Mouse (Mus musculus) myocyte (in vitro differentiated cells): Measurements from ENCODE around the gene Taar6. TPM values are rescaled to one million over a fixed set of nuclear protein-coding genes. Genes with fewer than 3 reads are reported as not detected.

Experiments
- H3K27me3 ChIP-seq: one replicate; pipeline ENCODE4 v1.6.1; 2011; ENCODE audit not compliant: control insufficient read depth, insufficient read depth, insufficient read length
- H3K36me3 ChIP-seq: one replicate; pipeline ENCODE4 v1.6.1; 2011; ENCODE audit not compliant: control insufficient read depth, insufficient read depth
- H3K4me2 ChIP-seq: one replicate; pipeline ENCODE4 v1.6.1; 2011; ENCODE audit warnings: low read depth, control low read depth
- H3K4me3 ChIP-seq: one replicate; pipeline ENCODE4 v1.5.1; 2011; ENCODE audit warnings: mild to moderate bottlenecking, control low read depth, moderate library complexity
- H3K79me2 ChIP-seq: one replicate; pipeline ENCODE4 v1.6.1; 2011; ENCODE audit not compliant: control insufficient read depth, insufficient read depth
- H3ac ChIP-seq: one replicate; pipeline ENCODE4 v1.6.1; 2011; ENCODE audit not compliant: control insufficient read depth, insufficient read length
- CEBPB ChIP-seq: IDR thresholded peaks from 2 replicates; pipeline ENCODE4 v1.6.1; 2011; ENCODE audit warnings: mild to moderate bottlenecking, moderate library complexity; ENCODE audit not compliant: poor library complexity, insufficient read depth, severe bottlenecking
- E2F4 ChIP-seq: IDR thresholded peaks from one replicate; pipeline ENCODE4 v1.6.1; 2011; ENCODE audit warnings: mild to moderate bottlenecking, control low read depth, moderate library complexity; ENCODE audit not compliant: insufficient read depth
- MAX ChIP-seq: IDR thresholded peaks from one replicate; pipeline ENCODE4 v1.6.1; 2011; ENCODE audit warnings: low read depth, mild to moderate bottlenecking, control low read depth
- MYOD1 ChIP-seq, 3 experiments: IDR thresholded peaks; one replicate each; pipeline ENCODE4 v1.6.1; 2011; ENCODE audit warnings: control low read depth in 2 of 3, low read depth in 2 of 3, mild to moderate bottlenecking in 2 of 3, moderate library complexity in 1 of 3; ENCODE audit not compliant: insufficient read length in 2 of 3, control insufficient read depth in 1 of 3
- MYOG ChIP-seq, 3 experiments: IDR thresholded peaks; one replicate each; pipeline ENCODE4 v1.6.1; 2011; ENCODE audit warnings: control low read depth in 2 of 3, low read depth in 2 of 3, mild to moderate bottlenecking in 2 of 3; ENCODE audit not compliant: insufficient read length in 2 of 3, control insufficient read depth in 1 of 3, insufficient read depth in 1 of 3
- POLR2A ChIP-seq: IDR thresholded peaks from one replicate; pipeline ENCODE4 v1.6.1; 2011; ENCODE audit warnings: low read depth, mild to moderate bottlenecking, control low read depth, moderate library complexity; ENCODE audit not compliant: insufficient read length
- POLR2AphosphoS2 ChIP-seq: IDR thresholded peaks from one replicate; pipeline ENCODE4 v1.6.1; 2011; ENCODE audit warnings: low read depth, control low read depth; ENCODE audit not compliant: insufficient read length
- REST ChIP-seq: IDR thresholded peaks from one replicate; pipeline ENCODE4 v1.6.1; 2011; ENCODE audit warnings: mild to moderate bottlenecking, control low read depth, moderate library complexity; ENCODE audit not compliant: insufficient read depth, insufficient read length
- SRF ChIP-seq: IDR thresholded peaks from one replicate; pipeline ENCODE4 v1.6.1; 2011; ENCODE audit warnings: low read depth; ENCODE audit not compliant: control insufficient read depth, insufficient read length
- TCF12 ChIP-seq: IDR thresholded peaks from one replicate; pipeline ENCODE4 v1.6.1; 2011; ENCODE audit warnings: mild to moderate bottlenecking, control low read depth; ENCODE audit not compliant: poor library complexity, insufficient read depth, severe bottlenecking
- TCF3 ChIP-seq: IDR thresholded peaks from one replicate; pipeline ENCODE4 v1.6.1; 2011; ENCODE audit warnings: low read depth, control low read depth; ENCODE audit not compliant: insufficient read length
- USF1 ChIP-seq: IDR thresholded peaks from one replicate; pipeline ENCODE4 v1.6.1; 2011; ENCODE audit warnings: low read depth, mild to moderate bottlenecking, control low read depth, moderate library complexity
- polyA plus RNA-seq: library from polyadenylated mRNA; unstranded; fragments of >200 nt; fragmentation: generic; extraction: Trizol; gene quantifications from one replicate; pipeline ENCODE4 v1.2.1, GENCODE M21; 2012; ENCODE audit warnings: missing spikeins

Taar6 gene
- polyA plus RNA-seq, 1 experiment, result not detected

GRCm38 (mm10) chr10:23978901-23979705 lies 6.3 kb downstream of the Taar6 start:
- H3K27me3 ChIP-seq, result no peaks in the 10 kb centered on the region
- no peaks in the 10 kb centered on the region for H3K79me2 ChIP-seq
- TF ChIP-seq REST (no peak), SRF (no peak), MYOD1 (IDR thresholded peaks at IDR 0.05; ENCODE audit: control insufficient read depth in 1 of 3, insufficient read length in 2 of 3, low read depth in 2 of 3) (no peak), TCF3 (no peak), MYOG (IDR thresholded peaks at IDR 0.05; ENCODE audit: control insufficient read depth in 1 of 3, insufficient read depth in 1 of 3, insufficient read length in 2 of 3, low read depth in 2 of 3) (no peak), POLR2A (no peak), MAX (no peak), CEBPB (no peak)
- no peak overlapping the region for H3K4me2 ChIP-seq
- H3K4me3 ChIP-seq, result no peak overlapping the region
- no peak overlapping the region for H3ac ChIP-seq
- H3K36me3 ChIP-seq, result no peaks in the 10 kb centered on the region

GRCm38 (mm10) chr10:23977958-23978357 lies 7.5 kb downstream of the Taar6 start:
- no peak overlapping the region for H3K4me3 ChIP-seq
- no peaks in the 10 kb centered on the region for H3K79me2 ChIP-seq

GRCm38 (mm10) chr10:23971256-23971655 lies 14.2 kb downstream of the Taar6 start:
- H3K27me3 ChIP-seq, result peaks cover 9% of the 10 kb centered on the region

More at GRCm38 (mm10) chr10:23977958-23978357, 7.5 kb downstream of the Taar6 start:
- H3ac ChIP-seq, result no peak overlapping the region
- H3K36me3 ChIP-seq, result no peaks in the 10 kb centered on the region
- H3K4me2 ChIP-seq, result no peak overlapping the region
- H3K27me3 ChIP-seq, result no peaks in the 10 kb centered on the region
- TF ChIP-seq POLR2A, result no peak
- TF ChIP-seq MAX, result no peak
- no peak for TF ChIP-seq CEBPB
- no peak for TF ChIP-seq E2F4
- no peak for TF ChIP-seq TCF12
- no peak for TF ChIP-seq SRF
- no peak for TF ChIP-seq TCF3
- TF ChIP-seq MYOG (IDR thresholded peaks at IDR 0.05; ENCODE audit: control insufficient read depth in 1 of 3, insufficient read depth in 1 of 3, insufficient read length in 2 of 3, low read depth in 2 of 3), result no peak
- no peak for TF ChIP-seq POLR2AphosphoS2
- TF ChIP-seq USF1, result no peak
- no peak for TF ChIP-seq MYOD1 (IDR thresholded peaks at IDR 0.05; ENCODE audit: control insufficient read depth in 1 of 3, insufficient read length in 2 of 3, low read depth in 2 of 3)
- TF ChIP-seq REST, result no peak

GRCm38 (mm10) chr10:23970656-23971165 lies 14.7 kb downstream of the Taar6 start, which contains the start of gene Taar5:
TSS of gene Taar5 (plus strand) at chr10:23970706.
- no peak for TF ChIP-seq TCF3
- no peak for TF ChIP-seq MYOG (IDR thresholded peaks at IDR 0.05; ENCODE audit: control insufficient read depth in 1 of 3, insufficient read depth in 1 of 3, insufficient read length in 2 of 3, low read depth in 2 of 3)
- TF ChIP-seq SRF, result no peak
- TF ChIP-seq MAX, result no peak
- no peak for TF ChIP-seq CEBPB
- no peak for TF ChIP-seq USF1
- TF ChIP-seq TCF12, result no peak
- no peak for TF ChIP-seq POLR2A
- no peak for TF ChIP-seq MYOD1 (IDR thresholded peaks at IDR 0.05; ENCODE audit: control insufficient read depth in 1 of 3, insufficient read length in 2 of 3, low read depth in 2 of 3)
- TF ChIP-seq POLR2AphosphoS2, result no peak
- no peak for TF ChIP-seq REST
- Histone ChIP-seq H3ac (no peak within 1 kb of the TSS), H3K79me2 (no peaks in the 10 kb centered on the region), H3K27me3 (peaks cover 9% of the 10 kb centered on the region), H3K4me3 (no peak within 1 kb of the TSS), H3K36me3 (no peaks in the 10 kb centered on the region), H3K4me2 (no peak within 1 kb of the TSS)

More at GRCm38 (mm10) chr10:23971256-23971655, 14.2 kb downstream of the Taar6 start:
- TF ChIP-seq MYOG (IDR thresholded peaks at IDR 0.05; ENCODE audit: control insufficient read depth in 1 of 3, insufficient read depth in 1 of 3, insufficient read length in 2 of 3, low read depth in 2 of 3) (no peak), MYOD1 (IDR thresholded peaks at IDR 0.05; ENCODE audit: control insufficient read depth in 1 of 3, insufficient read length in 2 of 3, low read depth in 2 of 3) (no peak), REST (no peak), SRF (no peak), POLR2A (no peak), USF1 (no peak), MAX (no peak), TCF12 (no peak), POLR2AphosphoS2 (no peak), CEBPB (no peak), E2F4 (no peak), TCF3 (no peak)
- Histone ChIP-seq H3K4me3 (no peak overlapping the region), H3ac (no peak overlapping the region), H3K79me2 (no peaks in the 10 kb centered on the region), H3K4me2 (no peak overlapping the region), H3K36me3 (no peaks in the 10 kb centered on the region)
